Mouse (Mus musculus) bone marrow macrophage, adult 2 months (primary cell): ENCODE measurements around the gene Kiz. TPM values are rescaled to one million over a fixed set of nuclear protein-coding genes. Genes with fewer than 3 reads are reported as not detected.

Experiments
- H3K27ac ChIP-seq: 2 replicates; pipeline ENCODE4 v1.5.1; 2012; ENCODE audit warnings: low read depth, low read length; ENCODE audit not compliant: insufficient read depth
- H3K4me1 ChIP-seq: 2 replicates; pipeline ENCODE4 v1.6.1; 2012; ENCODE audit warnings: low read length; ENCODE audit not compliant: control insufficient read depth, insufficient read depth
- H3K4me3 ChIP-seq: 2 replicates; pipeline ENCODE4 v1.5.1; 2012; ENCODE audit warnings: mild to moderate bottlenecking, low read length, moderate library complexity; ENCODE audit not compliant: insufficient read depth
- CTCF ChIP-seq: IDR thresholded peaks from 2 replicates; pipeline ENCODE4 v1.5.1; 2012; ENCODE audit warnings: low read depth, mild to moderate bottlenecking, low read length, moderate library complexity
- POLR2A ChIP-seq: IDR thresholded peaks from 2 replicates; pipeline ENCODE4 v1.6.1; 2012; ENCODE audit warnings: mild to moderate bottlenecking, low read depth, low read length, borderline replicate concordance
- polyA plus RNA-seq: library from polyadenylated mRNA; stranded (reverse); fragments of >200 nt; gene quantifications from 2 replicates; pipeline ENCODE4 v1.2.4, GENCODE M21; 2012; ENCODE audit not compliant: missing spikeins, insufficient read depth, insufficient read length

Kiz gene
- polyA plus RNA-seq, 1 experiment: 30.2 TPM

- H3K4me3 ChIP-seq: no peak overlapping the region
Observed at GRCm38 (mm10) chr2:146958951-146959821, 103.5 kb downstream of the Kiz start.

GRCm38 (mm10) chr2:146975024-146975423 lies 119.4 kb downstream of the Kiz start:
- TF ChIP-seq POLR2A (no peak), CTCF (no peak)
- Histone ChIP-seq H3K4me1 (no peaks in the 10 kb centered on the region), H3K27ac (no peak overlapping the region)

More at GRCm38 (mm10) chr2:146958951-146959821, 103.5 kb downstream of the Kiz start:
- no peak overlapping the region for H3K27ac ChIP-seq
- TF ChIP-seq CTCF: peak; percentile 80
- TF ChIP-seq POLR2A: no peak
- H3K4me1 ChIP-seq: no peaks in the 10 kb centered on the region

GRCm38 (mm10) chr2:146975453-146976028 lies 119.9 kb downstream of the Kiz start:
- Histone ChIP-seq H3K27ac (no peak overlapping the region), H3K4me1 (no peaks in the 10 kb centered on the region), H3K4me3 (no peak overlapping the region)
- TF ChIP-seq CTCF: no peak
- TF ChIP-seq POLR2A: no peak

More at GRCm38 (mm10) chr2:146975024-146975423, 119.4 kb downstream of the Kiz start:
- H3K4me3 ChIP-seq: no peak overlapping the region

GRCm38 (mm10) chr2:146982786-146983185 lies 127.1 kb downstream of the Kiz start:
- Histone ChIP-seq H3K4me3 (no peak overlapping the region), H3K4me1 (no peaks in the 10 kb centered on the region), H3K27ac (no peak overlapping the region)
- TF ChIP-seq CTCF: no peak
- no peak for TF ChIP-seq POLR2A

GRCm38 (mm10) chr2:146984831-146985230 lies 129.2 kb downstream of the Kiz start:
- Histone ChIP-seq H3K27ac (no peak overlapping the region), H3K4me1 (no peaks in the 10 kb centered on the region), H3K4me3 (no peak overlapping the region)
- TF ChIP-seq POLR2A (no peak), CTCF (no peak)

- Histone ChIP-seq H3K4me3 (no peak overlapping the region), H3K27ac (no peak overlapping the region), H3K4me1 (no peaks in the 10 kb centered on the region)
- TF ChIP-seq POLR2A (no peak), CTCF (no peak)
Observed at GRCm38 (mm10) chr2:146985807-146986206, 130.1 kb downstream of the Kiz start.

GRCm38 (mm10) chr2:146986429-146986828 lies 130.8 kb downstream of the Kiz start:
- Histone ChIP-seq H3K4me3 (no peak overlapping the region), H3K4me1 (no peaks in the 10 kb centered on the region), H3K27ac (no peak overlapping the region)
- TF ChIP-seq CTCF (no peak), POLR2A (no peak)

GRCm38 (mm10) chr2:147007265-147007664 lies 151.6 kb downstream of the Kiz start:
- H3K27ac ChIP-seq: no peak overlapping the region
- TF ChIP-seq CTCF: no peak
- TF ChIP-seq POLR2A: no peak
- H3K4me3 ChIP-seq: no peak overlapping the region
- peaks cover 14% of the 10 kb centered on the region for H3K4me1 ChIP-seq

- TF ChIP-seq POLR2A: no peak
- no peak for TF ChIP-seq CTCF
- H3K27ac ChIP-seq: no peak overlapping the region
- H3K4me1 ChIP-seq: peaks cover 14% of the 10 kb centered on the region
- H3K4me3 ChIP-seq: no peak overlapping the region
Observed at GRCm38 (mm10) chr2:147009084-147009483, 153.4 kb downstream of the Kiz start.

GRCm38 (mm10) chr2:147010141-147010540 lies 154.5 kb downstream of the Kiz start:
- Histone ChIP-seq H3K4me3 (no peak overlapping the region), H3K4me1 (peaks cover 17% of the 10 kb centered on the region), H3K27ac (peak overlapping the region; percentile 20; the same call in 1 of the 2 replicates)
- TF ChIP-seq CTCF (no peak), POLR2A (no peak)
